Mouse (Mus musculus): Measurements from ENCODE around the gene Fgf22. TPM values are rescaled to one million over a fixed set of nuclear protein-coding genes. Genes with fewer than 3 reads are reported as not detected.

The Fgf22 gene
- polyA plus RNA-seq, 1 experiment from 2014 or later: 3.1 TPM

- Histone ChIP-seq H3K4me2 (ENCODE audit: low read length) (no peak overlapping the region), H3K9ac (ENCODE audit: low read depth, low read length) (no peak overlapping the region), H3K36me3 (ENCODE audit: control insufficient read depth, insufficient read depth, low read length) (no peaks in the 10 kb centered on the region), H3K4me3 (ENCODE audit: low read length) (no peak overlapping the region), H3K27me3 (replicated peaks; ENCODE audit: control insufficient read depth, insufficient read depth, low read length) (no peaks in the 10 kb centered on the region), H3K27ac (ENCODE audit: low read depth, low read length) (peak overlapping the region; percentile 79), H3K4me1 (ENCODE audit: control insufficient read depth, insufficient read depth, low read depth, low read length) (peaks cover 39% of the 10 kb centered on the region), H3K9me3 (ENCODE audit: control insufficient read depth, low read length) (no peaks in the 10 kb centered on the region)
- WGBS: 33% methylated on average over 9 of the region's 11 CpGs
- no peak for ATAC-seq
Measured at GRCm38 (mm10) chr10:79802331-79802971, 47.6 kb downstream of the Fgf22 start.

GRCm38 (mm10) chr10:79803716-79804323 lies 48.9 kb downstream of the Fgf22 start:
- peak; percentile 90 for ATAC-seq
- Histone ChIP-seq H3K27ac (ENCODE audit: low read depth, low read length) (peak overlapping the region; percentile 79), H3K4me1 (ENCODE audit: control insufficient read depth, insufficient read depth, low read depth, low read length) (peaks cover 34% of the 10 kb centered on the region), H3K9me3 (ENCODE audit: control insufficient read depth, low read length) (no peaks in the 10 kb centered on the region), H3K9ac (ENCODE audit: low read depth, low read length) (peak overlapping the region; percentile 50), H3K36me3 (ENCODE audit: control insufficient read depth, insufficient read depth, low read length) (peaks cover 6% of the 10 kb centered on the region), H3K27me3 (replicated peaks; ENCODE audit: control insufficient read depth, insufficient read depth, low read length) (no peaks in the 10 kb centered on the region), H3K4me3 (ENCODE audit: low read length) (peak overlapping the region; percentile 17), H3K4me2 (ENCODE audit: low read length) (peak overlapping the region; percentile 47)
- 3% methylated on average over 29 of the region's 29 CpGs for WGBS

- Histone ChIP-seq H3K36me3 (ENCODE audit: control insufficient read depth, insufficient read depth, low read length) (peaks cover 17% of the 10 kb centered on the region), H3K27ac (ENCODE audit: low read depth, low read length) (no peak overlapping the region), H3K9ac (ENCODE audit: low read depth, low read length) (no peak overlapping the region), H3K9me3 (ENCODE audit: control insufficient read depth, low read length) (no peaks in the 10 kb centered on the region), H3K27me3 (replicated peaks; ENCODE audit: control insufficient read depth, insufficient read depth, low read length) (no peaks in the 10 kb centered on the region), H3K4me3 (ENCODE audit: low read length) (no peak overlapping the region), H3K4me1 (ENCODE audit: control insufficient read depth, insufficient read depth, low read depth, low read length) (peaks cover 34% of the 10 kb centered on the region), H3K4me2 (ENCODE audit: low read length) (no peak overlapping the region)
- WGBS: 78% methylated on average over 11 of the region's 11 CpGs
- no peak for ATAC-seq
Measured at GRCm38 (mm10) chr10:79805636-79806035, 50.8 kb downstream of the Fgf22 start.

- Histone ChIP-seq H3K27me3 (replicated peaks; ENCODE audit: control insufficient read depth, insufficient read depth, low read length) (no peaks in the 10 kb centered on the region), H3K9me3 (ENCODE audit: control insufficient read depth, low read length) (no peaks in the 10 kb centered on the region), H3K27ac (ENCODE audit: low read depth, low read length) (no peak overlapping the region), H3K4me3 (ENCODE audit: low read length) (no peak overlapping the region), H3K4me2 (ENCODE audit: low read length) (no peak overlapping the region), H3K4me1 (ENCODE audit: control insufficient read depth, insufficient read depth, low read depth, low read length) (peaks cover 34% of the 10 kb centered on the region), H3K9ac (ENCODE audit: low read depth, low read length) (no peak overlapping the region), H3K36me3 (ENCODE audit: control insufficient read depth, insufficient read depth, low read length) (peaks cover 20% of the 10 kb centered on the region)
- 85% methylated on average over 9 of the region's 9 CpGs for WGBS
- no peak for ATAC-seq
Measured at GRCm38 (mm10) chr10:79806331-79806730, 51.5 kb downstream of the Fgf22 start.

GRCm38 (mm10) chr10:79806972-79807371 lies 52.1 kb downstream of the Fgf22 start:
- peaks cover 25% of the 10 kb centered on the region for H3K36me3 ChIP-seq (ENCODE audit: control insufficient read depth, insufficient read depth, low read length)
- no peak overlapping the region for H3K27ac ChIP-seq (ENCODE audit: low read depth, low read length)
- peaks cover 29% of the 10 kb centered on the region for H3K4me1 ChIP-seq (ENCODE audit: control insufficient read depth, insufficient read depth, low read depth, low read length)
- H3K9ac ChIP-seq (ENCODE audit: low read depth, low read length): no peak overlapping the region
- 85% methylated on average over 10 of the region's 10 CpGs for WGBS
- no peak overlapping the region for H3K4me3 ChIP-seq (ENCODE audit: low read length)
- no peak for ATAC-seq
- no peak overlapping the region for H3K4me2 ChIP-seq (ENCODE audit: low read length)
- no peaks in the 10 kb centered on the region for H3K27me3 ChIP-seq (replicated peaks; ENCODE audit: control insufficient read depth, insufficient read depth, low read length)
- no peaks in the 10 kb centered on the region for H3K9me3 ChIP-seq (ENCODE audit: control insufficient read depth, low read length)

GRCm38 (mm10) chr10:79807826-79808225 lies 53.0 kb downstream of the Fgf22 start:
- Histone ChIP-seq H3K9me3 (ENCODE audit: control insufficient read depth, low read length) (no peaks in the 10 kb centered on the region), H3K27me3 (replicated peaks; ENCODE audit: control insufficient read depth, insufficient read depth, low read length) (no peaks in the 10 kb centered on the region), H3K4me2 (ENCODE audit: low read length) (no peak overlapping the region), H3K36me3 (ENCODE audit: control insufficient read depth, insufficient read depth, low read length) (peaks cover 30% of the 10 kb centered on the region), H3K4me1 (ENCODE audit: control insufficient read depth, insufficient read depth, low read depth, low read length) (peaks cover 20% of the 10 kb centered on the region), H3K9ac (ENCODE audit: low read depth, low read length) (peak overlapping the region; percentile 22; the same call in 1 of the 2 replicates), H3K4me3 (ENCODE audit: low read length) (no peak overlapping the region), H3K27ac (ENCODE audit: low read depth, low read length) (peak overlapping the region; percentile 23; the same call in 1 of the 2 replicates)
- WGBS: 32% methylated on average over 11 of the region's 11 CpGs
- no peak for ATAC-seq

Other genes with a start within 250 kb of the Fgf22 start
- gene Plpp2, start 221.3 kb upstream of the Fgf22 start, polyA plus RNA-seq (2015; fragmentation: Nextera tagmentation; extraction: Ambion mirVana): 20.7 and 22.2 TPM in 2 replicates
- 56.5 and 67.4 TPM in 2 replicates for gene Mier2, start 199.9 kb upstream of the Fgf22 start, polyA plus RNA-seq (2015; fragmentation: Nextera tagmentation; extraction: Ambion mirVana)
- gene Theg, start 167.7 kb upstream of the Fgf22 start, polyA plus RNA-seq (2015; fragmentation: Nextera tagmentation; extraction: Ambion mirVana): not detected in 2 replicates
- 0.62 and 0.70 TPM in 2 replicates for gene C2cd4c, start 141.1 kb upstream of the Fgf22 start, polyA plus RNA-seq (2015; fragmentation: Nextera tagmentation; extraction: Ambion mirVana)
- 13.7 and 27.7 TPM in 2 replicates for gene Shc2, start 117.2 kb upstream of the Fgf22 start, polyA plus RNA-seq (2015; fragmentation: Nextera tagmentation; extraction: Ambion mirVana)
- 0.37 and 0.89 TPM in 2 replicates for gene Odf3l2, start 109.3 kb upstream of the Fgf22 start, polyA plus RNA-seq (2015; fragmentation: Nextera tagmentation; extraction: Ambion mirVana)
- 0.99 and 1.5 TPM in 2 replicates for gene Madcam1, start 90.5 kb upstream of the Fgf22 start, polyA plus RNA-seq (2015; fragmentation: Nextera tagmentation; extraction: Ambion mirVana)
- gene Tpgs1, start 85.7 kb upstream of the Fgf22 start, polyA plus RNA-seq (2015; fragmentation: Nextera tagmentation; extraction: Ambion mirVana): 107 and 124 TPM in 2 replicates
- 73.5 and 84.7 TPM in 2 replicates for gene Cdc34, start 72.9 kb upstream of the Fgf22 start, polyA plus RNA-seq (2015; fragmentation: Nextera tagmentation; extraction: Ambion mirVana)
- 1.7 TPM in 2 replicates for gene Gzmm, start 66.1 kb upstream of the Fgf22 start, polyA plus RNA-seq (2015; fragmentation: Nextera tagmentation; extraction: Ambion mirVana)
- 1,077 and 1,193 TPM in 2 replicates for gene Bsg, start 50.6 kb upstream of the Fgf22 start, polyA plus RNA-seq (2015; fragmentation: Nextera tagmentation; extraction: Ambion mirVana)
- gene Hcn2, start 38.4 kb upstream of the Fgf22 start, polyA plus RNA-seq (2015; fragmentation: Nextera tagmentation; extraction: Ambion mirVana): 1.2 and 1.4 TPM in 2 replicates
- gene Polrmt, start 8.5 kb upstream of the Fgf22 start, polyA plus RNA-seq (2015; fragmentation: Nextera tagmentation; extraction: Ambion mirVana): 37.1 and 50.6 TPM in 2 replicates
- 74.2 and 101 TPM in 2 replicates for gene Rnf126, start 11.9 kb downstream of the Fgf22 start, polyA plus RNA-seq (2015; fragmentation: Nextera tagmentation; extraction: Ambion mirVana)
- 2.6 and 3.0 TPM in 2 replicates for gene Fstl3, start 22.2 kb downstream of the Fgf22 start, polyA plus RNA-seq (2015; fragmentation: Nextera tagmentation; extraction: Ambion mirVana)
- gene Prss57, start 35.9 kb downstream of the Fgf22 start, polyA plus RNA-seq (2015; fragmentation: Nextera tagmentation; extraction: Ambion mirVana): 0.31 TPM in 1 of 2 replicates, not detected in the other
- gene Palm, start 38.5 kb downstream of the Fgf22 start, polyA plus RNA-seq (2015; fragmentation: Nextera tagmentation; extraction: Ambion mirVana): 297 and 309 TPM in 2 replicates
- gene Misp, start 65.9 kb downstream of the Fgf22 start, polyA plus RNA-seq (2015; fragmentation: Nextera tagmentation; extraction: Ambion mirVana): 0.46 and 0.59 TPM in 2 replicates
- 61.2 and 79.2 TPM in 2 replicates for gene Ptbp1, start 99.4 kb downstream of the Fgf22 start, polyA plus RNA-seq (2015; fragmentation: Nextera tagmentation; extraction: Ambion mirVana)
- 10.4 and 11.2 TPM in 2 replicates for gene Prtn3, start 119.4 kb downstream of the Fgf22 start, polyA plus RNA-seq (2015; fragmentation: Nextera tagmentation; extraction: Ambion mirVana)
- 387 and 426 TPM in 2 replicates for gene Plppr3, start 119.6 kb downstream of the Fgf22 start, polyA plus RNA-seq (2015; fragmentation: Nextera tagmentation; extraction: Ambion mirVana)
- gene Elane, start 131.2 kb downstream of the Fgf22 start, polyA plus RNA-seq (2015; fragmentation: Nextera tagmentation; extraction: Ambion mirVana): 0.26 and 0.32 TPM in 2 replicates
- not detected in 2 replicates for gene Cfd, start 135.8 kb downstream of the Fgf22 start, polyA plus RNA-seq (2015; fragmentation: Nextera tagmentation; extraction: Ambion mirVana)
- 48.2 and 53.8 TPM in 2 replicates for gene Med16, start 153.8 kb downstream of the Fgf22 start, polyA plus RNA-seq (2015; fragmentation: Nextera tagmentation; extraction: Ambion mirVana)
- gene Gm26602, start 155.8 kb downstream of the Fgf22 start, polyA plus RNA-seq (2015; fragmentation: Nextera tagmentation; extraction: Ambion mirVana): 1.4 and 18.3 TPM in 2 replicates
- gene Kiss1r, start 161.9 kb downstream of the Fgf22 start, polyA plus RNA-seq (2015; fragmentation: Nextera tagmentation; extraction: Ambion mirVana): 3.1 and 3.7 TPM in 2 replicates
- 293 and 300 TPM in 2 replicates for gene R3hdm4, start 166.1 kb downstream of the Fgf22 start, polyA plus RNA-seq (2015; fragmentation: Nextera tagmentation; extraction: Ambion mirVana)
- 1.6 and 1.7 TPM in 2 replicates for gene Arid3a, start 172.0 kb downstream of the Fgf22 start, polyA plus RNA-seq (2015; fragmentation: Nextera tagmentation; extraction: Ambion mirVana)
- gene Wdr18, start 205.1 kb downstream of the Fgf22 start, polyA plus RNA-seq (2015; fragmentation: Nextera tagmentation; extraction: Ambion mirVana): 97.7 and 102 TPM in 2 replicates
- gene Grin3b, start 215.6 kb downstream of the Fgf22 start, polyA plus RNA-seq (2015; fragmentation: Nextera tagmentation; extraction: Ambion mirVana): 0.45 and 0.46 TPM in 2 replicates
- gene Tmem259, start 229.3 kb downstream of the Fgf22 start, polyA plus RNA-seq (2015; fragmentation: Nextera tagmentation; extraction: Ambion mirVana): 11.7 and 17.4 TPM in 2 replicates
- 30.5 and 38.9 TPM in 2 replicates for gene Cnn2, start 233.5 kb downstream of the Fgf22 start, polyA plus RNA-seq (2015; fragmentation: Nextera tagmentation; extraction: Ambion mirVana)
- 4.2 and 5.1 TPM in 2 replicates for gene Abca7, start 241.4 kb downstream of the Fgf22 start, polyA plus RNA-seq (2015; fragmentation: Nextera tagmentation; extraction: Ambion mirVana)